Mouse (Mus musculus) limb, embryonic 12.5 days (tissue): ENCODE measurements at regions not wholly inside any gene's neighbourhood (a gene's known extent, or its start where the extent isn't known, plus 50 kb on each side); places are given as distances from the start of the nearest gene placed in this dataset.

ENCODE experiments used
- ATAC-seq: fragments of 200-750 bp; cut with Nextera tagmentation; 2 replicates; pipeline ENCODE4 v1.8.0; 2017; ENCODE audit warnings: low read depth, moderate TSS enrichment; ENCODE audit not compliant: insufficient number of reproducible peaks, insufficient read depth, low FRiP score, low TSS enrichment
- H3K27ac ChIP-seq: fragments of 300-500 bp; sonication (generic); 2 replicates; pipeline ENCODE4 v1.5.1; 2016; ENCODE audit warnings: mild to moderate bottlenecking, moderate library complexity
- H3K27me3 ChIP-seq: fragments of 300-500 bp; sonication (generic); 2 replicates; pipeline ENCODE4 v1.6.1; 2016; ENCODE audit warnings: mild to moderate bottlenecking, moderate library complexity
- H3K36me3 ChIP-seq: fragments of 300-500 bp; sonication (generic); 2 replicates; pipeline ENCODE4 v1.6.1; 2016; ENCODE audit warnings: mild to moderate bottlenecking, moderate library complexity
- H3K4me1 ChIP-seq: fragments of 300-500 bp; sonication (generic); replicated peaks from 2 replicates; pipeline ENCODE4 v1.6.1; 2016
- H3K4me2 ChIP-seq: fragments of 300-500 bp; sonication (generic); 2 replicates; pipeline ENCODE4 v1.6.1; 2016; ENCODE audit warnings: mild to moderate bottlenecking, moderate library complexity
- H3K4me3 ChIP-seq: fragments of 300-500 bp; sonication (generic); replicated peaks from 2 replicates; pipeline ENCODE4 v1.5.1; 2016; ENCODE audit warnings: mild to moderate bottlenecking
- H3K9ac ChIP-seq: fragments of 300-500 bp; sonication (generic); replicated peaks from 2 replicates; pipeline ENCODE4 v1.6.1; 2016; ENCODE audit warnings: mild to moderate bottlenecking, moderate library complexity
- H3K9me3 ChIP-seq: fragments of 300-500 bp; sonication (generic); 2 replicates; pipeline ENCODE4 v1.6.1; 2016; ENCODE audit warnings: mild to moderate bottlenecking, moderate library complexity
- WGBS: fragments of 180-500 bp; shearing (Covaris S2); methylation state at CpG from one replicate; pipeline ENCODE4 v1.1.7; 2016; 5-methylcytosine and 5-hydroxymethylcytosine counted together

- 91% methylated on average over 3 of the region's 3 CpGs for WGBS
- Histone ChIP-seq H3K4me1 (peaks cover 16% of the 10 kb centered on the region), H3K27me3 (no peaks in the 10 kb centered on the region), H3K9me3 (no peaks in the 10 kb centered on the region), H3K36me3 (no peaks in the 10 kb centered on the region), H3K4me3 (no peak overlapping the region), H3K27ac (no peak overlapping the region), H3K9ac (no peak overlapping the region), H3K4me2 (no peak overlapping the region)
- ATAC-seq, result no peak
Measured at GRCm38 (mm10) chr3:144323524-144323923, 118.5 kb upstream of the Lmo4 start.

DNA sequence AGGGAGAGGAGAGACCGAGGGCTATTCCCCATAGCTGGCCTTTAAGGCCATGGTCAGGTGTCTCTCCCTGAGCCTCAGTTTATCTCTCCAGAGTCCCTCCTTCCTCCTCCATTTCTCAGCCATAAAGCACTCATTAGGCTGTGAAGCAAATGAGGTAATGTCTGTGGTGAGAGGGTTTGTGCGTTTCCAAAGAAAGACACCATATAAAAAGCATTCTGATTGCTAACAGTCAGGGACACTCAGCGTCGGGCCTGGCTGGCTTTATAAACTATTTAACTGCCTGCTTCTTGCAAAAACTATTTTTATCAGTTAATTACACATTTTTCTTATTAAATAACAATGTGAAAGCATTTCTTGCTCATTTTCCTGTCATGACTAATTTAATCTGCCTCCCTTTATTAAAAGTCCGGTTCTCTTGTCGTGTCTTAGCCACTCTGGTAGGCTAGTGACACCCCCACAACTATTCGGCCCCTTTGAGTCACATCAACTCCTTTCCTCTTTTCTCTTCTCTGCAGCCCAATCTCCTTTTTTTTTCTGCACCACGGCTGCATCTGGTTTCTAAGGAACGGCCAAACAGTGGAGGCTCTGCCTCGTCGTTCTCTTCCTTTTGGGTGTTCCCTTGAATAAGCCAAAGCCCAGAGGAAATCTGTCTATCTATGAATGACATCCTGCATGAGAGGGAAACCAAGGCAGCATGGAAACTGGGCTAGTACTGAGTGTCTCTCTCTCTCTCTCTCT is 114.6 kb upstream of the Lmo4 start:
- Histone ChIP-seq H3K4me2 (no peak overlapping the region), H3K27ac (no peak overlapping the region), H3K36me3 (no peaks in the 10 kb centered on the region), H3K4me1 (peaks cover 26% of the 10 kb centered on the region), H3K4me3 (no peak overlapping the region), H3K9ac (no peak overlapping the region), H3K9me3 (no peaks in the 10 kb centered on the region), H3K27me3 (no peaks in the 10 kb centered on the region)
- no peak for ATAC-seq
- WGBS, result 49% methylated on average over 11 of the region's 11 CpGs

- H3K4me3 ChIP-seq, result no peak overlapping the region
- no peaks in the 10 kb centered on the region for H3K27me3 ChIP-seq
- H3K27ac ChIP-seq, result 0 out of 2 replicates have a peak overlapping the region, but pooled peaks have one; percentile 23
- H3K9ac ChIP-seq, result no peak overlapping the region
- no peaks in the 10 kb centered on the region for H3K9me3 ChIP-seq
- H3K4me1 ChIP-seq, result peaks cover 26% of the 10 kb centered on the region
- ATAC-seq, result no peak
- 41% methylated on average over 16 of the region's 16 CpGs for WGBS
- H3K36me3 ChIP-seq, result no peaks in the 10 kb centered on the region
- H3K4me2 ChIP-seq, result peak overlapping the region; percentile 17; the same call in 1 of the 2 replicates
Measured at GRCm38 (mm10) chr3:144318761-144319467, 113.9 kb upstream of the Lmo4 start.

- H3K4me1 ChIP-seq, result peaks cover 16% of the 10 kb centered on the region; the same call in 1 of the 2 replicates
- H3K4me2 ChIP-seq, result no peak overlapping the region
- no peaks in the 10 kb centered on the region for H3K36me3 ChIP-seq
- peaks cover 5% of the 10 kb centered on the region; the same call in 1 of the 2 replicates for H3K27me3 ChIP-seq
- no peak overlapping the region for H3K27ac ChIP-seq
- 92% methylated on average over 5 of the region's 5 CpGs for WGBS
- no peak overlapping the region for H3K9ac ChIP-seq
- no peaks in the 10 kb centered on the region for H3K9me3 ChIP-seq
- ATAC-seq, result no peak
- H3K4me3 ChIP-seq, result no peak overlapping the region
Measured at GRCm38 (mm10) chr3:144310748-144311147, 105.7 kb upstream of the Lmo4 start.

- no peaks in the 10 kb centered on the region for H3K36me3 ChIP-seq
- no peak overlapping the region for H3K27ac ChIP-seq
- ATAC-seq, result no peak
- no peaks in the 10 kb centered on the region for H3K9me3 ChIP-seq
- H3K4me1 ChIP-seq, result peaks cover 19% of the 10 kb centered on the region; the same call in 1 of the 2 replicates
- no peak overlapping the region for H3K4me3 ChIP-seq
- H3K27me3 ChIP-seq, result peaks cover 5% of the 10 kb centered on the region; the same call in 1 of the 2 replicates
- H3K4me2 ChIP-seq, result no peak overlapping the region
- WGBS, result 89% methylated on average over 4 of the region's 4 CpGs
- no peak overlapping the region for H3K9ac ChIP-seq
Measured at GRCm38 (mm10) chr3:144308616-144309015, 103.6 kb upstream of the Lmo4 start.

- Histone ChIP-seq H3K9ac (no peak overlapping the region), H3K4me1 (peaks cover 19% of the 10 kb centered on the region; the same call in 1 of the 2 replicates), H3K4me3 (no peak overlapping the region), H3K27ac (0 out of 2 replicates have a peak overlapping the region, but pooled peaks have one; percentile 12), H3K9me3 (no peaks in the 10 kb centered on the region), H3K4me2 (no peak overlapping the region), H3K27me3 (peaks cover 5% of the 10 kb centered on the region; the same call in 1 of the 2 replicates), H3K36me3 (no peaks in the 10 kb centered on the region)
- WGBS, result 44% methylated on average over 3 of the region's 3 CpGs
- peak; percentile 58; the same call in 1 of the 2 replicates for ATAC-seq
Measured at GRCm38 (mm10) chr3:144307557-144307956, 102.5 kb upstream of the Lmo4 start.

DNA sequence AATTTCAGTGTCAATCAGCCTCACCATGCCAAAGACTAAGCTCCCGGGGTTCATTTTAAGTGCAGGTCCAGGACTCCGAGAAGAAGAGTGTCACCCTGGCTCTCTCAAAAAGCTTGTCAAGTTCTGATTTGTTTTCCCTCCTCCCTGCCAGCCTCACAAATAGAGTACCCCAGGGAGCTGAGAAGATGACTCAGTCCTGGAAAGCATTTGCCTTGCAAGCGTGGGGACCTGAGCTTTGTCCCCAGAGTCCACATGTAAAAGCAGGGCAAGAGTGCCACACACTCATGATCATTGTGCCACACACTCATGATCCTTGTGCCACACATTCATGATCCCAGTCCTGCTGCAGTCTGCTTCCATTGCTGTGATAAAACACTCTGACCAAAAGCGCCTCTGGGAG is 100.4 kb upstream of the Lmo4 start:
- Histone ChIP-seq H3K4me1 (peaks cover 19% of the 10 kb centered on the region; the same call in 1 of the 2 replicates), H3K9ac (no peak overlapping the region), H3K4me3 (no peak overlapping the region), H3K4me2 (no peak overlapping the region), H3K9me3 (no peaks in the 10 kb centered on the region), H3K27ac (no peak overlapping the region), H3K36me3 (no peaks in the 10 kb centered on the region), H3K27me3 (no peaks in the 10 kb centered on the region)
- 57% methylated on average over 4 of the region's 4 CpGs for WGBS
- ATAC-seq, result no peak

- no peak overlapping the region for H3K27ac ChIP-seq
- no peak for ATAC-seq
- WGBS, result 29% methylated on average over 4 of the region's 4 CpGs
Measured at GRCm38 (mm10) chr3:144304924-144305323, 99.9 kb upstream of the Lmo4 start.

GRCm38 (mm10) chr3:144302626-144303025 is 97.6 kb upstream of the Lmo4 start:
- Histone ChIP-seq H3K27me3 (no peaks in the 10 kb centered on the region), H3K9ac (no peak overlapping the region), H3K4me2 (no peak overlapping the region)

More at GRCm38 (mm10) chr3:144304924-144305323, 99.9 kb upstream of the Lmo4 start:
- Histone ChIP-seq H3K36me3 (no peaks in the 10 kb centered on the region), H3K4me1 (peaks cover 19% of the 10 kb centered on the region; the same call in 1 of the 2 replicates), H3K4me2 (no peak overlapping the region), H3K9ac (no peak overlapping the region), H3K9me3 (no peaks in the 10 kb centered on the region), H3K27me3 (no peaks in the 10 kb centered on the region), H3K4me3 (no peak overlapping the region)

DNA sequence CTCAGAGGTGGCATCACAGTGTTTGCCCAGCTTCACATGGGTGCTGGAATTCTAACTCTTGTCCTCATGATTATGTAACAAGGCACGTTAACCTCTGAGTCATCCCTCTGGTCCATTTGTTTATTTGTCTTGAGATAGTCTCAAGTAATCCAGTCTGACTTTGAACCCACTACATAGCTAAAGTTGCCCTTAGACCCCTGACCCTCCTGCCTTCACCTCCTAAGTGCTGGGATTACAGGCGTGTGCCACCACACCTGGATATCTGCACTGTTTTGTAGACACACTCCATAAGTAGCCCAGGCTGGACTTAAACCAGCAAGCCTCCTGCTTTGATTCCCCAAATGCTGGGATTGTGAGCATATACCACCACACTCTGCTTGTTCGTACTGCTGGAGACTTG is 96.0 kb upstream of the Lmo4 start:
- Histone ChIP-seq H3K4me3 (no peak overlapping the region), H3K4me2 (no peak overlapping the region), H3K27me3 (no peaks in the 10 kb centered on the region), H3K9ac (no peak overlapping the region), H3K9me3 (peaks cover 1% of the 10 kb centered on the region; the same call in 1 of the 2 replicates), H3K27ac (no peak overlapping the region), H3K36me3 (no peaks in the 10 kb centered on the region), H3K4me1 (peaks cover 13% of the 10 kb centered on the region; the same call in 1 of the 2 replicates)
- ATAC-seq, result no peak
- 82% methylated on average over 3 of the region's 3 CpGs for whole genome bisulfite sequencing

More at GRCm38 (mm10) chr3:144302626-144303025, 97.6 kb upstream of the Lmo4 start:
- H3K4me1 ChIP-seq, result peaks cover 15% of the 10 kb centered on the region; the same call in 1 of the 2 replicates
- ATAC-seq, result no peak
- no peaks in the 10 kb centered on the region for H3K36me3 ChIP-seq
- WGBS, result 87% methylated on average over 3 of the region's 3 CpGs
- no peak overlapping the region for H3K4me3 ChIP-seq
- H3K9me3 ChIP-seq, result no peaks in the 10 kb centered on the region
- H3K27ac ChIP-seq, result no peak overlapping the region

GRCm38 (mm10) chr3:144299239-144299638 is 94.2 kb upstream of the Lmo4 start:
- no peaks in the 10 kb centered on the region for H3K27me3 ChIP-seq
- H3K9ac ChIP-seq, result no peak overlapping the region
- no peak overlapping the region for H3K4me3 ChIP-seq
- 96% methylated on average over 5 of the region's 5 CpGs for WGBS
- H3K36me3 ChIP-seq, result no peaks in the 10 kb centered on the region
- no peaks in the 10 kb centered on the region for H3K4me1 ChIP-seq
- no peak overlapping the region for H3K4me2 ChIP-seq
- no peak overlapping the region for H3K27ac ChIP-seq
- peaks cover 5% of the 10 kb centered on the region; the same call in 1 of the 2 replicates for H3K9me3 ChIP-seq
- ATAC-seq, result no peak
